Comparison of ENCODE assay signal across 8 mouse cellular contexts in the genomic region with DNA sequence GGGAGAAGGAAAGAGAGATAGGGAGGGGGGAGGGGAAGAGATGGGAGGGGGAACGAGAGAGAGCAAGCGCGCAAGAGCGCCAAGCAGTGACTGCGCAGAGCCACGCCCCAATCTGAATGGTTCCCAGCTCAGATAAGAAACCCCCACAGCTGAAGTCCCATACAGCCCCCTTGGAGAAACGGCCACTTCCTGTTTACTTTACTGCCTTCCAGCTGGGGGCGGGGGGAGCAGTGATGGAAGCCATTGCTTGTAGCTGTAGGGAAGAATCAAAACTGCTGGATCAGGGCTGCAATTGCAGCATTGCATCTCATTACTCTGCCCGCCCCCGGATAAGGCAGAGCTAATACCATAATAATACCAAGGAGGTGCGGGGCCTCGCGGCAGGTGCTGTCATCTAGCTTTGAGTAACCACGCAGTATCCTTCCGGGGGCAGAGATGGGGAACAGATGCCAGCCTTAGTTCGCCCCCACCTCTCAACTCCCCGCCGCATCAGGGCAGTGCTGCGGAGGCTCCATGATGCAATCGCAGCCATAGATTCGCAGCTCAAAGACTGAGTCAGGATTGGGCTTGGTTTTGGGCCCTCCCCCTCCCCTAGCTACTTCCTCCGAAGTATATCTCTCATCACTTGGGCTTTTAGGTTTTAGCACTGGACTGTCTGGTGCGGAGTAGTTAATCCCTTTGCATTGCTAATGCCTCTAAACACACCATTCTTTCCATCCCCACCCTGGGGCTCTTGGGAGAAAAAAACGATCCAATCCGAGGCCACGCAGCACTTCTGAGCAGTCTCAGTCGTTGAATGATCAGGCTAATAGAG.
DNase-seq lines count a peak whose midpoint lies in the region; ATAC-seq and TF ChIP-seq lines count a peak whose summit lies in the region.

No protein-coding gene starts in this region.

- peak; percentile 43 to 48 for DNase-seq in urinary bladder, adult 18-20 months (ENCODE audit: low spot score in 2 of 2)
- no peak for DNase-seq in urinary bladder, postnatal 10 days (ENCODE audit: low spot score)
- peak; percentile 81 to 83 for DNase-seq in heart, adult 9 months (ENCODE audit: low spot score in 2 of 2)
- DNase-seq in midbrain, postnatal 0 days (ENCODE audit: low spot score): peak; percentile 95
- peak; percentile 19 to 63 for DNase-seq in spleen, postnatal 10 days (ENCODE audit: low spot score in 2 of 2)

- H3K9me3 ChIP-seq in embryonic facial prominence, embryonic 12.5 days: no peaks in the 10 kb centered on the region
- no peaks in the 10 kb centered on the region for H3K9me3 ChIP-seq in kidney, embryonic 14.5 days (ENCODE audit: control insufficient read depth, low read length)
- H3K9me3 ChIP-seq in limb, embryonic 15.5 days: no peaks in the 10 kb centered on the region
- H3K9me3 ChIP-seq in midbrain, postnatal 0 days (ENCODE audit: low read length): no peaks in the 10 kb centered on the region

- 0 out of 2 replicates have a peak overlapping the region, but pooled peaks have one; percentile 30 for H3K9ac ChIP-seq in embryonic facial prominence, embryonic 12.5 days
- H3K9ac ChIP-seq in kidney, embryonic 14.5 days (ENCODE audit: low read depth, low read length): peak overlapping the region; percentile 42
- H3K9ac ChIP-seq in limb, embryonic 15.5 days: no peak overlapping the region
- H3K9ac ChIP-seq in midbrain, postnatal 0 days (replicated peaks; ENCODE audit: low read length, poor library complexity, severe bottlenecking): peak overlapping the region; percentile 51

- 5% methylated on average over 27 of the region's 27 CpGs for WGBS in embryonic facial prominence, embryonic 12.5 days
- WGBS in kidney, embryonic 14.5 days: 5% methylated on average over 27 of the region's 27 CpGs
- 7% methylated on average over 27 of the region's 27 CpGs for WGBS in limb, embryonic 15.5 days
- 5% methylated on average over 26 of the region's 27 CpGs for WGBS in midbrain, postnatal 0 days

- peak; percentile 87 for ATAC-seq in embryonic facial prominence, embryonic 12.5 days (ENCODE audit: insufficient number of reproducible peaks, insufficient read depth, low FRiP score, low TSS enrichment)
- ATAC-seq in kidney, embryonic 14.5 days (ENCODE audit: low FRiP score, low TSS enrichment): peak; percentile 91
- peak; percentile 85 for ATAC-seq in limb, embryonic 15.5 days (ENCODE audit: insufficient number of reproducible peaks, low FRiP score, low TSS enrichment, low read depth)
- peak; percentile 92 for ATAC-seq in midbrain, postnatal 0 days (ENCODE audit: low FRiP score)

- H3K27me3 ChIP-seq in embryonic facial prominence, embryonic 12.5 days: peaks cover 8% of the 10 kb centered on the region
- H3K27me3 ChIP-seq in kidney, embryonic 14.5 days (ENCODE audit: control insufficient read depth, insufficient read depth, low read length): peaks cover 4% of the 10 kb centered on the region; the same call in 1 of the 2 replicates
- peaks cover 5% of the 10 kb centered on the region; the same call in 1 of the 2 replicates for H3K27me3 ChIP-seq in limb, embryonic 15.5 days
- H3K27me3 ChIP-seq in midbrain, postnatal 0 days (ENCODE audit: insufficient read depth, low read length): peaks cover 12% of the 10 kb centered on the region; the same call in 1 of the 2 replicates

- peak overlapping the region; percentile 48 for H3K4me2 ChIP-seq in embryonic facial prominence, embryonic 12.5 days (replicated peaks)
- peak overlapping the region; percentile 49 for H3K4me2 ChIP-seq in kidney, embryonic 14.5 days (replicated peaks; ENCODE audit: low read depth, low read length)
- H3K4me2 ChIP-seq in limb, embryonic 15.5 days: peak overlapping the region; percentile 52
- peak overlapping the region; percentile 56 for H3K4me2 ChIP-seq in midbrain, postnatal 0 days (ENCODE audit: low read depth, low read length, poor library complexity, severe bottlenecking)

- H3K4me1 ChIP-seq in embryonic facial prominence, embryonic 12.5 days: peaks cover 6% of the 10 kb centered on the region
- H3K4me1 ChIP-seq in kidney, embryonic 14.5 days (ENCODE audit: control insufficient read depth, insufficient read depth, low read length): no peaks in the 10 kb centered on the region
- H3K4me1 ChIP-seq in limb, embryonic 15.5 days: peaks cover 15% of the 10 kb centered on the region
- H3K4me1 ChIP-seq in midbrain, postnatal 0 days (ENCODE audit: insufficient read depth, low read length): peaks cover 5% of the 10 kb centered on the region; the same call in 1 of the 2 replicates

- TF ChIP-seq CTCF in midbrain, postnatal 0 days (IDR thresholded peaks at IDR 0.05): no peak

- peak overlapping the region; percentile 93 for H3K27ac ChIP-seq in embryonic facial prominence, embryonic 12.5 days
- H3K27ac ChIP-seq in kidney, embryonic 14.5 days (ENCODE audit: low read depth, low read length): peak overlapping the region; percentile 91
- H3K27ac ChIP-seq in limb, embryonic 15.5 days: peak overlapping the region; percentile 86
- peak overlapping the region; percentile 87 for H3K27ac ChIP-seq in midbrain, postnatal 0 days (ENCODE audit: low read depth, low read length)

- no peaks in the 10 kb centered on the region for H3K36me3 ChIP-seq in embryonic facial prominence, embryonic 12.5 days
- no peaks in the 10 kb centered on the region for H3K36me3 ChIP-seq in kidney, embryonic 14.5 days (ENCODE audit: control insufficient read depth, insufficient read depth, low read length)
- no peaks in the 10 kb centered on the region for H3K36me3 ChIP-seq in limb, embryonic 15.5 days
- no peaks in the 10 kb centered on the region for H3K36me3 ChIP-seq in midbrain, postnatal 0 days (ENCODE audit: insufficient read depth, low read length)

- H3K4me3 ChIP-seq in embryonic facial prominence, embryonic 12.5 days: peak overlapping the region; percentile 35
- H3K4me3 ChIP-seq in kidney, embryonic 14.5 days (ENCODE audit: low read length): peak overlapping the region; percentile 36
- peak overlapping the region; percentile 45 for H3K4me3 ChIP-seq in limb, embryonic 15.5 days
- peak overlapping the region; percentile 39 for H3K4me3 ChIP-seq in midbrain, postnatal 0 days (ENCODE audit: low read depth, low read length)
